Mouse (Mus musculus) spleen, adult 2 months (tissue): ENCODE measurements around the gene Myh13.

Experiments used
- CTCF ChIP-seq: fragments of 200-500 bp; IDR thresholded peaks from 2 replicates; pipeline ENCODE4 v1.5.1; 2011; ENCODE audit warnings: mild to moderate bottlenecking, inconsistent platforms; ENCODE audit not compliant: insufficient read depth, insufficient read length, insufficient replicate concordance; ENCODE audit errors: extremely low read depth
- POLR2A ChIP-seq: fragments of 200-500 bp; IDR thresholded peaks from 2 replicates; pipeline ENCODE4 v1.6.1; 2011; ENCODE audit warnings: low read depth, low read length, inconsistent platforms

DNA sequence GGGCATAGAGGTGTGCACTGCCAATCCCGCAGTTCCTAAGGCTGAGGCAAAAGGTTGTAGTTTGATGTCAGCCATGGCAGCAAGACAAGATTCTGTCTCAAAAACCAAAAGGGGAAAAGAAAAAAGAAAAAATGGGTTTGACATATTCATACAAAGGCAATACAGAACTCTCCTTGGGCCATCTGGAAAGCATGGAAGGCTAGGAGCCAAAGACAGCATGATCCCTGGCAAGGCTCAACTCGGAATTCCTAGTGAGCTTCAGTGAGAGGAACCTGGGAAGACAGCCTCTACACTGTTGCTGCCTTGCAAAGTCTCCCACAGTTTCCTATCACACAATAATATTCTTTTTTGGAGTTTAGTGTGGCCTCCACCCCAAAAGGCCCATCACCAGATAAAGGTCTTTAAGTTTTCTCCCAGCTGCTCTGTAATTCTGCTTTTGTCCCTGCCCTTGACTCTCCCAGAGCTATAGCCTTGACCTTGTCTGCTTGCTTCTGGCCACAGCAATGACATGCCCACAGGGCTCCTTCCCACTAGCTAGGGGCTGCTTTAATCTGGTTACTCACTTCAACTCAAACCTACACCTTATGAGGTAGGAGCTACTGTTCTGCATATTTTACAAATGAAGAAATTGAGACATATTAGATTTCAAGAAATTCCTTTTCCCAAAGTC is 23.9 kb downstream of the Myh13 start:
- TF ChIP-seq POLR2A (no peak), CTCF (no peak)
